Mouse (Mus musculus) kidney, embryonic 16.5 days (tissue): ENCODE measurements at regions not wholly inside any gene's neighbourhood (a gene's known extent, or its start where the extent isn't known, plus 50 kb on each side); places are given as distances from the start of the nearest gene placed in this dataset.
"Not testable (repeated sequence)": the region's sequence is repeated elsewhere in the genome, so short reads cannot be mapped to it uniquely, and the experiment has no call there.

ENCODE experiments used
- ATAC-seq: fragments of 200-750 bp; cut with Nextera tagmentation; 2 replicates; pipeline ENCODE4 v1.8.0; 2017; ENCODE audit warnings: moderate TSS enrichment; ENCODE audit not compliant: low FRiP score, low TSS enrichment
- H3K27ac ChIP-seq: fragments of 300-500 bp; sonication (generic); 2 replicates; pipeline ENCODE4 v1.5.1; 2014; ENCODE audit warnings: low read length
- H3K27me3 ChIP-seq: fragments of 300-500 bp; sonication (generic); 2 replicates; pipeline ENCODE4 v1.6.1; 2014; ENCODE audit warnings: low read length, control low read depth, mixed read lengths; ENCODE audit not compliant: insufficient read depth
- H3K36me3 ChIP-seq: fragments of 300-500 bp; sonication (generic); 2 replicates; pipeline ENCODE4 v1.6.1; 2014; ENCODE audit warnings: low read length, control low read depth, mixed read lengths; ENCODE audit not compliant: insufficient read depth
- H3K4me1 ChIP-seq: fragments of 300-500 bp; sonication (generic); 2 replicates; pipeline ENCODE4 v1.6.1; 2014; ENCODE audit warnings: low read length, control low read depth, mixed read lengths; ENCODE audit not compliant: insufficient read depth
- H3K4me2 ChIP-seq: fragments of 300-500 bp; sonication (generic); replicated peaks from 2 replicates; pipeline ENCODE4 v1.6.1; 2014; ENCODE audit warnings: low read depth, low read length
- H3K4me3 ChIP-seq: fragments of 300-500 bp; sonication (generic); 2 replicates; pipeline ENCODE4 v1.5.1; 2014; ENCODE audit warnings: mild to moderate bottlenecking, low read length
- H3K9ac ChIP-seq: fragments of 300-500 bp; sonication (generic); replicated peaks from 2 replicates; pipeline ENCODE4 v1.6.1; 2014; ENCODE audit warnings: low read length
- H3K9me3 ChIP-seq: fragments of 300-500 bp; sonication (generic); 2 replicates; pipeline ENCODE4 v1.6.1; 2016; ENCODE audit warnings: low read length, control low read depth
- WGBS: fragments of 180-500 bp; shearing (Covaris S2); extraction: QIAGEN DNeasy Blood & Tissue Kit; methylation state at CpG from one replicate; pipeline ENCODE4 v1.1.7; 2014; 5-methylcytosine and 5-hydroxymethylcytosine counted together

- no peak overlapping the region for H3K4me3 ChIP-seq
- no peaks in the 10 kb centered on the region for H3K4me1 ChIP-seq
- H3K36me3 ChIP-seq: no peaks in the 10 kb centered on the region
- H3K27me3 ChIP-seq: no peaks in the 10 kb centered on the region
- no peak overlapping the region for H3K9ac ChIP-seq
- ATAC-seq: no peak
- WGBS: 61% methylated on average over 6 of the region's 6 CpGs
- H3K4me2 ChIP-seq: no peak overlapping the region
- H3K27ac ChIP-seq: no peak overlapping the region
- H3K9me3 ChIP-seq: no peaks in the 10 kb centered on the region
Observed at GRCm38 (mm10) chr10:117499864-117500453, 120.1 kb upstream of the Cpsf6 start.

GRCm38 (mm10) chr10:117499177-117499863 lies 119.5 kb upstream of the Cpsf6 start:
- H3K27me3 ChIP-seq: no peaks in the 10 kb centered on the region
- peaks cover 3% of the 10 kb centered on the region; the same call in 1 of the 2 replicates for H3K4me1 ChIP-seq
- no peaks in the 10 kb centered on the region for H3K36me3 ChIP-seq
- no peak overlapping the region for H3K4me2 ChIP-seq
- 87% methylated on average over 8 of the region's 8 CpGs for WGBS
- H3K27ac ChIP-seq: no peak overlapping the region
- H3K9ac ChIP-seq: no peak overlapping the region
- no peak overlapping the region for H3K4me3 ChIP-seq
- H3K9me3 ChIP-seq: no peaks in the 10 kb centered on the region
- no peak for ATAC-seq

- Histone ChIP-seq H3K27me3 (no peaks in the 10 kb centered on the region), H3K27ac (no peak overlapping the region), H3K36me3 (no peaks in the 10 kb centered on the region), H3K4me3 (no peak overlapping the region), H3K9ac (no peak overlapping the region), H3K4me2 (no peak overlapping the region), H3K4me1 (peaks cover 6% of the 10 kb centered on the region; the same call in 1 of the 2 replicates), H3K9me3 (no peaks in the 10 kb centered on the region)
- 63% methylated on average over 6 of the region's 6 CpGs for whole genome bisulfite sequencing
- ATAC-seq: no peak; the same call in 1 of the 2 replicates
Observed at GRCm38 (mm10) chr10:117498497-117498896, 118.7 kb upstream of the Cpsf6 start.

- ATAC-seq: no peak
- H3K27me3 ChIP-seq: no peaks in the 10 kb centered on the region
- peaks cover 6% of the 10 kb centered on the region; the same call in 1 of the 2 replicates for H3K4me1 ChIP-seq
- no peaks in the 10 kb centered on the region for H3K9me3 ChIP-seq
- H3K4me2 ChIP-seq: no peak overlapping the region
- H3K4me3 ChIP-seq: no peak overlapping the region
- H3K27ac ChIP-seq: no peak overlapping the region
- no peaks in the 10 kb centered on the region for H3K36me3 ChIP-seq
- H3K9ac ChIP-seq: no peak overlapping the region
- 78% methylated on average over 16 of the region's 16 CpGs for WGBS
Observed at GRCm38 (mm10) chr10:117497565-117498256, 117.9 kb upstream of the Cpsf6 start.

GRCm38 (mm10) chr10:117497082-117497481 lies 117.3 kb upstream of the Cpsf6 start:
- H3K4me2 ChIP-seq, H3K27ac ChIP-seq, H3K9ac ChIP-seq, H3K4me1 ChIP-seq, H3K36me3 ChIP-seq, H3K4me3 ChIP-seq, H3K27me3 ChIP-seq, ATAC-seq, H3K9me3 ChIP-seq: not testable (repeated sequence)
- 88% methylated on average over 1 of the region's 1 CpGs for WGBS

- Histone ChIP-seq H3K4me1 (peaks cover 6% of the 10 kb centered on the region; the same call in 1 of the 2 replicates), H3K9ac (no peak overlapping the region), H3K27me3 (no peaks in the 10 kb centered on the region), H3K4me2 (no peak overlapping the region), H3K36me3 (no peaks in the 10 kb centered on the region), H3K4me3 (no peak overlapping the region), H3K27ac (no peak overlapping the region), H3K9me3 (peaks cover 4% of the 10 kb centered on the region; the same call in 1 of the 2 replicates)
- no peak for ATAC-seq
- WGBS: 63% methylated on average over 21 of the region's 21 CpGs
Observed at GRCm38 (mm10) chr10:117496064-117497011, 116.5 kb upstream of the Cpsf6 start.

GRCm38 (mm10) chr10:117494171-117494701 lies 114.4 kb upstream of the Cpsf6 start:
- ATAC-seq: peak; percentile 61; the same call in 1 of the 2 replicates
- Histone ChIP-seq H3K4me1 (peaks cover 6% of the 10 kb centered on the region; the same call in 1 of the 2 replicates), H3K27me3 (no peaks in the 10 kb centered on the region), H3K36me3 (no peaks in the 10 kb centered on the region), H3K4me2 (peak overlapping the region; percentile 64), H3K9ac (peak overlapping the region; percentile 64), H3K4me3 (peak overlapping the region; percentile 41), H3K9me3 (peaks cover 4% of the 10 kb centered on the region; the same call in 1 of the 2 replicates), H3K27ac (peak overlapping the region; percentile 68)
- WGBS: 17% methylated on average over 18 of the region's 18 CpGs

- H3K9me3 ChIP-seq: peaks cover 4% of the 10 kb centered on the region; the same call in 1 of the 2 replicates
- no peak overlapping the region for H3K27ac ChIP-seq
- no peaks in the 10 kb centered on the region for H3K27me3 ChIP-seq
- H3K9ac ChIP-seq: no peak overlapping the region
- H3K4me2 ChIP-seq: peak overlapping the region; percentile 64
- 10% methylated on average over 3 of the region's 5 CpGs for WGBS
- no peaks in the 10 kb centered on the region for H3K36me3 ChIP-seq
- no peak for ATAC-seq
- peaks cover 6% of the 10 kb centered on the region; the same call in 1 of the 2 replicates for H3K4me1 ChIP-seq
- no peak overlapping the region for H3K4me3 ChIP-seq
Observed at GRCm38 (mm10) chr10:117493824-117494121, 114.0 kb upstream of the Cpsf6 start.
